Mouse (Mus musculus) hindbrain, embryonic 14.5 days (tissue): Measurements from ENCODE around the gene Maml2. TPM values are rescaled to one million over a fixed set of nuclear protein-coding genes. Genes with fewer than 3 reads are reported as not detected.

Source experiments
- ATAC-seq: fragments of 200-750 bp; cut with Nextera tagmentation; 2 replicates; pipeline ENCODE4 v1.8.0; 2017; ENCODE audit warnings: moderate number of reproducible peaks, mild to moderate bottlenecking, moderate TSS enrichment, moderate library complexity; ENCODE audit not compliant: low FRiP score
- DNase-seq: peaks from one replicate; pipeline ENCODE4 v3.0.0-alpha.2; 2015; ENCODE audit warnings: low spot score
- H3K27ac ChIP-seq: fragments of 300-500 bp; sonication (generic); 2 replicates; pipeline ENCODE4 v1.5.1; 2014; ENCODE audit warnings: mild to moderate bottlenecking, moderate library complexity
- H3K27me3 ChIP-seq: fragments of 300-500 bp; sonication (generic); 2 replicates; pipeline ENCODE4 v1.6.1; 2014; ENCODE audit warnings: mild to moderate bottlenecking, low read length, mixed read lengths; ENCODE audit not compliant: control insufficient read depth, insufficient read depth
- H3K36me3 ChIP-seq: fragments of 300-500 bp; sonication (generic); replicated peaks from 2 replicates; pipeline ENCODE4 v1.6.1; 2014; ENCODE audit not compliant: control insufficient read depth, insufficient read depth
- H3K4me1 ChIP-seq: fragments of 300-500 bp; sonication (generic); replicated peaks from 2 replicates; pipeline ENCODE4 v1.6.1; 2014; ENCODE audit warnings: antibody characterized with exemption, low read length, mixed read lengths; ENCODE audit not compliant: control insufficient read depth, insufficient read depth
- H3K4me2 ChIP-seq: fragments of 300-500 bp; sonication (generic); replicated peaks from 2 replicates; pipeline ENCODE4 v1.6.1; 2014; ENCODE audit warnings: mild to moderate bottlenecking, moderate library complexity
- H3K4me3 ChIP-seq: fragments of 300-500 bp; sonication (generic); replicated peaks from 2 replicates; pipeline ENCODE4 v1.5.1; 2014; ENCODE audit warnings: mild to moderate bottlenecking, low read length
- H3K9ac ChIP-seq: fragments of 300-500 bp; sonication (generic); 2 replicates; pipeline ENCODE4 v1.6.1; 2014
- H3K9me3 ChIP-seq: fragments of 300-500 bp; sonication (generic); 2 replicates; pipeline ENCODE4 v1.6.1; 2016; ENCODE audit warnings: low read length; ENCODE audit not compliant: control insufficient read depth
- WGBS: fragments of 180-500 bp; shearing (Covaris S2); extraction: QIAGEN DNeasy Blood & Tissue Kit; methylation state at CpG from one replicate; pipeline ENCODE4 v1.1.7; 2014; 5-methylcytosine and 5-hydroxymethylcytosine counted together
- microRNA-seq: library from miRNA; unstranded; fragments of <30 nt; microRNA quantifications from one replicate; pipeline ENCODE4, GENCODE M21; 2016
- polyA plus RNA-seq: library from polyadenylated mRNA; unstranded; fragments of >200 nt; fragmentation: Nextera tagmentation; extraction: Ambion mirVana; gene quantifications from 2 replicates; pipeline ENCODE4 v1.2.1, GENCODE M21; 2014

The Maml2 gene
- polyA plus RNA-seq, 1 experiment from 2014 or later: 10.8 TPM

DNA sequence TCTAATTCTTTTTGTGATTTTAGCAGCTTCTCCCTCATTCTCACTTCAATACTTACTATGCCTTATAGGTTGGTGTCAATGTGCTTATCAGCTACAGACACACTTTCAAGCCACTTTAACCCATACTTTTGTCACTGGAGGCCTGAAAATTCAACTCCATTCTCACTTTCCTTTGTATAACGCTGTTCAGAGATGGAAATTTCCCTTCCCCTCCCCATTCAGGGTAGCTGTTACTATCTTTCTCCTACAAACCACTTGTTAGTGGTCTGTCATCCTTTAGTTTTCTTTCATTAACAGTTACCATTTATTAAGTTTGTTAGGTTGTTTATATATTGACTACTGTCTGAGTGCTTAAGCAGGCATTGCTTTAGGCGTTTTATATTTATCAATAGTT lies 450.6 kb downstream of the Maml2 start, which contains the start of gene Mtmr2:
Gene Mtmr2, plus strand, starts transcription at position 7 of the 394 bp plus-strand sequence.
- Histone ChIP-seq H3K4me1 (peaks cover 13% of the 10 kb centered on the region), H3K9me3 (no peaks in the 10 kb centered on the region), H3K9ac (peak within 1 kb of the TSS; percentile 81), H3K27ac (peak within 1 kb of the TSS; percentile 89), H3K4me3 (peak within 1 kb of the TSS; percentile 73), H3K27me3 (no peaks in the 10 kb centered on the region), H3K4me2 (peak within 1 kb of the TSS; percentile 84), H3K36me3 (no peaks in the 10 kb centered on the region)
- no peak for ATAC-seq
- WGBS: 53% methylated on average over 2 of the region's 2 CpGs
- no peak for DNase-seq

DNA sequence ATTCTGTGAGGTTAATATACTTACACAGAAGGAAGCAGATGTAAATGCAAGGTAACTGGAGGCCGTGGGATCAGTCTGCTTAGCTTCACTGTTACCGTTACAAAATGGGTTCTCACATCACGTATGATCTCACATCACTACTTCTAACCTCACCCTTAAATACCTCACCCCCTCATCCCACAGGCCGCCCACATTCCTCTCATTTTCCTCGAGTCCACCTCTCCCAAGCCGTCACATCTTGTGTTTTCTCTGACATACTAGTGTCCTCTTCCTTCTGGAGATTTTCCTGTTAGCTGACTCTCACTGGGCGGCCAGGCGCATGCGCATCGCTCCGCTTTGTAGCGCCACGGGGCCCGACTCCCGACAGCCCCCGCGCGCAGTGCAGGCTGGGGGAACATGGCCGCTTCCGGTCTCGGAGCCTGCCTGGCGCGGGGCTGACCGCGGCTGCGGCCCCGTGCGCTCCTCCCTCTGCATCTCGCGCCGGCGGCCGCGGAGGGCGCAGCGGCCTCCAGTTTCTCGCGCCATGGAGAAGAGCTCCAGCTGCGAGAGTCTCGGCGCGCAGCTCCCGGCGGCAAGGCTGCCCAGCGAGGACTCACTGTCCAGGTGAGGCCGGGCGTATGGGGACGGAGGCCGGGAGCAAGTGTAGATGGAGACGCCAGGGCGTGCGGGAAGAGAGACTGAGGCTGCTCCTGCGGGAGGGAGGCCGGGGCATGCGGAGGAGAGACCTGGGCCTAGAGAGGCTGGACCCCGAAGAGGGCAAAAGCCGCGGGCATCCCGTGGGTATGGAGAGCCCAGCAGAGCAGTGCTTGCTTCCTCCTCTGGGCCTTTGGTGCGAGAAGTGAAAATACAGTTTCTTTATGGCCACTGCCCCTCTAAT lies 451.3 kb downstream of the Maml2 start:
- peak overlapping the region; percentile 73 for H3K4me3 ChIP-seq
- 1% methylated on average over 60 of the region's 60 CpGs for WGBS

DNA sequence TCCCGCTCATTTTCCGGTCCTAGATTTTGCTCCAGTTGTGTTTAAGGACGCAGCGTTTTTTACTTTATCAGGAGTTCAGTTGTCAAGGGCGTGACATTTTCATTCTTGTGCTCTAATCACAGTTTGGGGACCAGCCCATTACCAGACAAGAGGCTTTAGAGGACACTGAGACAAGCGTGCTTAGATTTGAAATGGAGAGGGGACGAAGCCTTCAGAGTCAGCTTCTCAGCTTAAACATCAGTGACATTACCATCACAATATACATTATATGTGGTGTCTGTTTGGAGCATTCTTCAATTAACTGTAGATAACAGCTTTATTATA lies 451.9 kb downstream of the Maml2 start:
- Histone ChIP-seq H3K9me3 (peaks cover 6% of the 10 kb centered on the region; the same call in 1 of the 2 replicates), H3K36me3 (no peaks in the 10 kb centered on the region), H3K4me1 (peaks cover 13% of the 10 kb centered on the region), H3K4me2 (peak overlapping the region; percentile 84), H3K4me3 (peak overlapping the region; percentile 73), H3K27me3 (no peaks in the 10 kb centered on the region), H3K27ac (peak overlapping the region; percentile 89), H3K9ac (peak overlapping the region; percentile 81)
- DNase-seq (no peak), ATAC-seq (no peak)
- 3% methylated on average over 7 of the region's 7 CpGs for WGBS

More for the DNA sequence above, 451.3 kb downstream of the Maml2 start:
- peak; percentile 100 for ATAC-seq
- no peaks in the 10 kb centered on the region for H3K36me3 ChIP-seq
- H3K9me3 ChIP-seq: peaks cover 6% of the 10 kb centered on the region; the same call in 1 of the 2 replicates
- peak overlapping the region; percentile 84 for H3K4me2 ChIP-seq
- peak; percentile 96 for DNase-seq
- peak overlapping the region; percentile 81 for H3K9ac ChIP-seq
- peak overlapping the region; percentile 89 for H3K27ac ChIP-seq
- peaks cover 13% of the 10 kb centered on the region for H3K4me1 ChIP-seq
- H3K27me3 ChIP-seq: no peaks in the 10 kb centered on the region

DNA sequence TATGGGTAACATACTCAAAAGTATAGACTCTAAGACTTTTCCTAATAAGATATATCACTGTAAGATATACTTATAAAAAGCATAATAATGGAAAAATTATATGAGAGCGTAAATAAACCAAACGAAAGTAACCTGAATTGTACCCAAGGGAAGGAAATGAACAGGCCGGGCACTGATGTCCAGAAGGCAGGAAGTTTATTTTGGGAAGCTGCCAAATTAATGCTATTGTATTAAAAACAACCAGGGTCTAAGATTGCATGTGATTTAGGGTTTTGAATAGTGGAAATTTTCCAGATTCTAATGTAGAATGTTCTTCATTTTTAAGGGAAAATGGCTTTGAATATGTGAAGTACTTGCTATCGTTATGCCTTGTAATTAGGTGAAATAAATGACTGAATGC lies 454.8 kb downstream of the Maml2 start:
- Histone ChIP-seq H3K27me3 (no peaks in the 10 kb centered on the region), H3K4me3 (no peak overlapping the region), H3K9ac (no peak overlapping the region), H3K9me3 (peaks cover 6% of the 10 kb centered on the region; the same call in 1 of the 2 replicates), H3K27ac (no peak overlapping the region), H3K36me3 (no peaks in the 10 kb centered on the region), H3K4me1 (peaks cover 13% of the 10 kb centered on the region), H3K4me2 (no peak overlapping the region)
- DNase-seq (no peak), ATAC-seq (no peak)
- 89% methylated on average over 4 of the region's 4 CpGs for WGBS

Small RNAs within 50 kb of the gene (microRNA-seq; reads per million reads assigned to microRNA genes)
- gene Gm22643: not detected

Other genes with a start within 250 kb of the Maml2 start
- gene Jrkl, start 52.1 kb upstream of the Maml2 start, polyA plus RNA-seq: 9.6 and 10.2 TPM in 2 replicates
- gene Ccdc82, start 51.0 kb upstream of the Maml2 start, polyA plus RNA-seq: 15.6 and 17.7 TPM in 2 replicates
- gene Gm17571, start 148.8 kb downstream of the Maml2 start, polyA plus RNA-seq: not detected in 2 replicates